Mouse (Mus musculus): ENCODE data around the gene Lpcat2b.

GRCm38 (mm10) chr5:107403011-107403946 is 28.1 kb upstream of the Lpcat2b start:
- TF ChIP-seq CTCF (IDR thresholded peaks at IDR 0.05; ENCODE audit: extremely low read depth, insufficient read depth, insufficient read length, insufficient replicate concordance): no peak
- TF ChIP-seq POLR2A (IDR thresholded peaks at IDR 0.05; ENCODE audit: low read depth, low read length): no peak

Data from spleen, adult 2 months (tissue).